Mouse (Mus musculus) liver, embryonic 11.5 days (tissue): ENCODE results near the gene Defb29. TPM values are rescaled to one million over a fixed set of nuclear protein-coding genes. Genes with fewer than 3 reads are reported as not detected.

Experiments used
- ATAC-seq: fragments of 200-750 bp; cut with Nextera tagmentation; replicated peaks from 2 replicates; pipeline ENCODE4 v1.8.0; 2017; ENCODE audit warnings: moderate number of reproducible peaks, mild to moderate bottlenecking, moderate TSS enrichment, moderate library complexity; ENCODE audit not compliant: low FRiP score
- DNase-seq: peaks from one replicate; pipeline ENCODE4 v3.0.0-alpha.2; 2017; ENCODE audit warnings: low spot score
- H3K27ac ChIP-seq: fragments of 300-500 bp; sonication (generic); 2 replicates; pipeline ENCODE4 v1.5.1; 2014; ENCODE audit warnings: mild to moderate bottlenecking, low read depth, low read length, control low read depth
- H3K27me3 ChIP-seq: fragments of 300-500 bp; sonication (generic); replicated peaks from 2 replicates; pipeline ENCODE4 v1.6.1; 2014; ENCODE audit warnings: low read length, mixed read lengths; ENCODE audit not compliant: control insufficient read depth, insufficient read depth
- H3K36me3 ChIP-seq: fragments of 300-500 bp; sonication (generic); 2 replicates; pipeline ENCODE4 v1.6.1; 2014; ENCODE audit warnings: mild to moderate bottlenecking, low read length, moderate library complexity, mixed read lengths; ENCODE audit not compliant: control insufficient read depth, insufficient read depth
- H3K4me1 ChIP-seq: fragments of 300-500 bp; sonication (generic); replicated peaks from 2 replicates; pipeline ENCODE4 v1.6.1; 2014; ENCODE audit warnings: low read length, mixed read lengths; ENCODE audit not compliant: control insufficient read depth, insufficient read depth
- H3K4me2 ChIP-seq: fragments of 300-500 bp; sonication (generic); 2 replicates; pipeline ENCODE4 v1.6.1; 2014; ENCODE audit warnings: mild to moderate bottlenecking, control low read depth, moderate library complexity
- H3K4me3 ChIP-seq: fragments of 300-500 bp; sonication (generic); 2 replicates; pipeline ENCODE4 v1.5.1; 2014; ENCODE audit warnings: low read depth, low read length, control low read depth
- H3K9ac ChIP-seq: fragments of 300-500 bp; sonication (generic); 2 replicates; pipeline ENCODE4 v1.6.1; 2014; ENCODE audit warnings: low read depth, low read length, control low read depth
- H3K9me3 ChIP-seq: fragments of 300-500 bp; sonication (generic); 2 replicates; pipeline ENCODE4 v1.6.1; 2016; ENCODE audit warnings: low read length, inconsistent platforms, mixed read lengths; ENCODE audit not compliant: control insufficient read depth
- WGBS: fragments of 180-500 bp; shearing (Covaris S2); extraction: QIAGEN DNeasy Blood & Tissue Kit; methylation state at CpG from one replicate; pipeline ENCODE4 v1.1.7; 2014; 5-methylcytosine and 5-hydroxymethylcytosine counted together
- polyA plus RNA-seq: library from polyadenylated mRNA; unstranded; fragments of >200 nt; fragmentation: Nextera tagmentation; extraction: Ambion mirVana; gene quantifications from 2 replicates; pipeline ENCODE4 v1.2.1, GENCODE M21; 2014

Gene Defb29
- polyA plus RNA-seq, 1 experiment from 2014 or later: not detected

DNA sequence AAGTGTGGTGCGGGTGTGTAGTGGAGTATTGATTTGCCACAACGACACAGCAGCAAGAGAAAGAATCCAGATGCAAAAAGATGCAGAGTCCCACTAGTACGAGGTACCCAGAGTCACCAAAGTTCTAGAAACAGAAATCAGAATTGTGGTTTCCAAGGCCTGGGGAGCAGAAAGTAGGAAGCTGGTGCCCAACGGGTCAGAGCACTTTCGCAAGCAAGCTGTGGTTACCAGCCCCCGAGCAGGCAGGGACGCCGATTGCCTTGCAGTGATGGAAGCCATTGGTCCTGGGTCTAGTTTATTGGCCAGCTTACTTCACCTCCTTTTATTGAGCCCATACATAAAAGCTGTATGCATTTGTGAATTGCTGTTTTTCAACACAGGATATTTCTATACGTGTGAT, 2.1 kb upstream of the Defb29 start:
- H3K9ac ChIP-seq: no peak overlapping the region
- ATAC-seq: no peak
- 68% methylated on average over 9 of the region's 9 CpGs for WGBS

DNA sequence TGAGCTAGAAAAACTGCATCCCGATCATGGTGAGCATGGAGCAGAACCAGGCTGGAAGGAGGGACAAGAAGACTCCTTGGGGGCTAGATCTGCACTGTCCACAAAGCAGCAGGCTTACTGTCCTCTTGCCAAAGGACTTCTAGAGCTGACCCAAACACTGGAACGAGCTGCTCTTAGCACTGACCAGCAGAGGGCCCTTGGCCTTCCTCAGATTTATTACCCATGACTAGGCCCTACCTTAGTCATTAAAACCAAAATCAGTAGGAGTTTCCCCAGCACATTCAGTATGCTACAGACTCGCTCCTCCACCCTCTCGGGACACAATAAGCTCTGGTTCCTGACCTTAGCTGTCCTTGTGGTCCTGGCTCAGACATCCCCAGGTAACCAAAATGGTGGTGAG, 21.9 kb downstream of the Defb29 start, which contains the start of gene Defb28:
Defb28 (plus strand) TSS at position 275 of the 400 bp plus-strand sequence.
- no peak within 1 kb of the TSS for H3K4me2 ChIP-seq
- H3K9me3 ChIP-seq: no peaks in the 10 kb centered on the region
- no peaks in the 10 kb centered on the region for H3K36me3 ChIP-seq
- no peaks in the 10 kb centered on the region for H3K27me3 ChIP-seq
- DNase-seq (no peak), ATAC-seq (no peak)
- H3K9ac ChIP-seq: no peak within 1 kb of the TSS
- no peaks in the 10 kb centered on the region for H3K4me1 ChIP-seq
- 65% methylated on average over 4 of the region's 4 CpGs for WGBS
- no peak within 1 kb of the TSS for H3K27ac ChIP-seq
- no peak within 1 kb of the TSS for H3K4me3 ChIP-seq

More for the DNA sequence above, 2.1 kb upstream of the Defb29 start:
- Histone ChIP-seq H3K27ac (no peak overlapping the region), H3K27me3 (no peaks in the 10 kb centered on the region), H3K4me2 (no peak overlapping the region), H3K4me1 (no peaks in the 10 kb centered on the region), H3K36me3 (no peaks in the 10 kb centered on the region), H3K4me3 (no peak overlapping the region), H3K9me3 (no peaks in the 10 kb centered on the region)
- no peak for DNase-seq

DNA sequence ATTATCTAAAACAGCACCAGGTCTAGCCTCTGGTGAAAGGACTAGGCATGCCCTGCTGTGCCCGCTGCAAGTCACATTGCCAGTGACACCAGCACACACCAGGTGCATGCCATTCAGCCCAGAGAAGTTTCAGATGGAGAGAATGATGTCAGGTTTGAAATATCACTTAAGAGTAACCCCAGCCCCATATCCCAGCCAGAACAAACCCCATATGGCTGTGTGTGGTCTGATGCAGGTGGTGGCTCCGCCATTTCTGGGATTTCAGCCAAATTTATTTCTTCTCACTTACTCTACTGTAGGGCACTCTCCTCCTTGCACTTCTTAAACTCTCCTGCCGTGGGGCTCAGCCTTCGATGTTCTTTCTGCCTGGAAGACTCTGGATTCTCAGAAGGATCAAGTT, 23.8 kb downstream of the Defb29 start:
- Histone ChIP-seq H3K9ac (no peak overlapping the region), H3K27ac (no peak overlapping the region), H3K4me1 (no peaks in the 10 kb centered on the region), H3K36me3 (no peaks in the 10 kb centered on the region), H3K4me2 (no peak overlapping the region), H3K9me3 (no peaks in the 10 kb centered on the region), H3K27me3 (no peaks in the 10 kb centered on the region), H3K4me3 (no peak overlapping the region)
- WGBS: 74% methylated on average over 4 of the region's 4 CpGs
- ATAC-seq (no peak), DNase-seq (no peak)

DNA sequence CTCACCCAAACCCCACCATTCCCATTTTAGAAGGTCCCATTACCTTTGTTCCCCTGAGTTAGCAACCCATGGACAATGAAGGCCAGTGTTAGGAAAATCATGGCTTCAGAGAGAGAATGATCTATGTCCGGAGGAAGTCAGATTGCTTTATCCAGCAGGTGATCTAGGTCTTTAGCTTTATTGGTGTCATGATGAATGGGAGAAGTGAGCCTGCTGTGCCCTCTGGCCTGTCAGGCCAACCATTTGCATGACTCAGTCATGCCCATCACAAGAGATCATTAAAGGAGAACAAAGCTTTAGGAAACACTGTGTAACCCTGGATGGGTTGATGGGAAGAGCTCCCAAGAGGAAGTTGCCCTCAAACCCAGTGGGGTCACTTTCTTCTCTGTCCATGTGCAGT, 28.3 kb downstream of the Defb29 start, which contains the start of gene Defb26:
Defb26 (minus strand) TSS at position 101 of the 400 bp plus-strand sequence.
- no peak within 1 kb of the TSS for H3K9ac ChIP-seq
- DNase-seq (no peak), ATAC-seq (no peak)
- no peak within 1 kb of the TSS for H3K27ac ChIP-seq
- no peaks in the 10 kb centered on the region for H3K4me1 ChIP-seq
- H3K9me3 ChIP-seq: no peaks in the 10 kb centered on the region
- no peaks in the 10 kb centered on the region for H3K36me3 ChIP-seq
- H3K27me3 ChIP-seq: no peaks in the 10 kb centered on the region
- no peak within 1 kb of the TSS for H3K4me3 ChIP-seq
- H3K4me2 ChIP-seq: no peak within 1 kb of the TSS
- WGBS: 81% methylated on average over 1 of the region's 1 CpGs

DNA sequence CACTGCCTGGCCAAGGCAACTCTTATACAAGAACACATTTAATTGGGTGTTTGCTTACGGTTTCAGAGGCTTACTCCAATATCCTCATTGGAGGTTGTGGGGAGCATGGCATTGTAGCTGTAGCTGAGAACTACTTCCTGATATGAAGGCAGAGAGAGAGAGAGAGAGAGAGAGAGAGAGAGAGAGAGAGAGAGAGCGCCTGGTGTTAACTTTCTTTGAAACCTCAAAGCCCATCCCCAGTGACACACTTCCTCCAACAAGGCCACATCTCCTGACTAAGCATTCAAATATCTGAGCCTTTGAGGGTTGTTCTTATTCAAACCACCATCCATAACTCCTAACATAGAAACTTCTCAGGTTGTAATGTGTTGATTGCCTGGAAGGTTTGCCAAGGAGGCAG, 35.9 kb downstream of the Defb29 start:
- DNase-seq (no peak), ATAC-seq (no peak)
- H3K4me1 ChIP-seq: no peaks in the 10 kb centered on the region
- no peaks in the 10 kb centered on the region for H3K9me3 ChIP-seq
- H3K27me3 ChIP-seq: no peaks in the 10 kb centered on the region
- WGBS: 69% methylated on average over 2 of the region's 2 CpGs
- H3K4me3 ChIP-seq: no peak overlapping the region
- no peak overlapping the region for H3K4me2 ChIP-seq
- H3K27ac ChIP-seq: no peak overlapping the region
- no peak overlapping the region for H3K9ac ChIP-seq
- no peaks in the 10 kb centered on the region for H3K36me3 ChIP-seq

DNA sequence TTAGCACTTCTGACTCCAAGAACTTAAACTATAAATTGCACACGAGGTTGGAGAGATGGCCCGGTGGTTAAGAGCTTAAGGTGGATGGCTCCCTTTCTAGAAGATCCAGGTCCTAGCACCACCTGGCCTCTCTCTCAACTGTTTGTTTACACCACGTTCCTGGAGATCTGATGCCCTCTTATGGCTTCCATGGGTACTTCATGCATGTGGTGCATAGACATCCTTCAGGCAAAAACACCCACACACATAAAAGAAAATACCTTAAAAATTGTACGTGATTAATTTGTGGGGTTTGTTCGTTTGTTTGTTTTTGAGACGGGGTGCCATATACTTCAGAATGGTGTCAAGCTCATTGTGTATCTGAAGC, 39.1 kb downstream of the Defb29 start:
- no peaks in the 10 kb centered on the region for H3K9me3 ChIP-seq
- H3K36me3 ChIP-seq: no peaks in the 10 kb centered on the region
- ATAC-seq (no peak), DNase-seq (no peak)
- H3K4me3 ChIP-seq: no peak overlapping the region
- H3K9ac ChIP-seq: no peak overlapping the region
- H3K4me1 ChIP-seq: no peaks in the 10 kb centered on the region
- no peak overlapping the region for H3K4me2 ChIP-seq
- no peaks in the 10 kb centered on the region for H3K27me3 ChIP-seq
- H3K27ac ChIP-seq: no peak overlapping the region
- WGBS: 69% methylated on average over 6 of the region's 6 CpGs

DNA sequence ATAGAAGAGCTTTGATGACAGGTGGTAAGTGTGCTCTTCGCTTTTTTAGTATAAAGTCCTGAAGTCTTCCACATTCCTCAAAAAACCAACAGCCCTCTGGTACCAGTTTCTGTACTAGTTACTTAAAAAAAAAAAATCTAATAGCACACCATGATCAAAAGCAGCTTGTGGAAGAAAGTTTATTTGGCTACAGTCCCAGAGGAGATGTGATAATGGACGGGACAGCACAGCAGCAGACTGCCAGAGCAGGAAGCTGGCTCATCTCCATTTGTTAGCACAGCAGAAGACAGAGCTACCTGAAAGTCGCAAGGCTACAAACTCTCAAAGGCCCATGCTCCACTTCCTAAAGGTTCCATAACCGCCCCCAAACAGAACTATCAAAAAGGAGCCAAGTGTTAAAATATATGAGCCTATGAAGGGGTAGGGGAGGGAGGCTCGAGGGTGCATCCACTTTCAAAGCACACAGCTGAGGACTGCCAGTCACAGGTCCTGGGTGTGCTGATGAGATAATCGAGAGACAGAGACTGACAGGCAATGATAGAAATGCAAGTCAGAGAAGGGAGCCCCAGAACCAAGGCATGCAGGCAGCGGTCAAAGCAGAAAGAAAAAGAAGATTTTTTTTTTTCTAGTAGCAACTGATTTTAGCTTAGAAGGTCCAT, 39.6 kb downstream of the Defb29 start:
- no peak for DNase-seq
- Histone ChIP-seq H3K36me3 (no peaks in the 10 kb centered on the region), H3K27me3 (no peaks in the 10 kb centered on the region), H3K27ac (no peak overlapping the region), H3K4me2 (no peak overlapping the region), H3K9me3 (no peaks in the 10 kb centered on the region), H3K4me3 (no peak overlapping the region), H3K9ac (no peak overlapping the region), H3K4me1 (no peaks in the 10 kb centered on the region)
- WGBS: 67% methylated on average over 7 of the region's 7 CpGs
- no peak for ATAC-seq

DNA sequence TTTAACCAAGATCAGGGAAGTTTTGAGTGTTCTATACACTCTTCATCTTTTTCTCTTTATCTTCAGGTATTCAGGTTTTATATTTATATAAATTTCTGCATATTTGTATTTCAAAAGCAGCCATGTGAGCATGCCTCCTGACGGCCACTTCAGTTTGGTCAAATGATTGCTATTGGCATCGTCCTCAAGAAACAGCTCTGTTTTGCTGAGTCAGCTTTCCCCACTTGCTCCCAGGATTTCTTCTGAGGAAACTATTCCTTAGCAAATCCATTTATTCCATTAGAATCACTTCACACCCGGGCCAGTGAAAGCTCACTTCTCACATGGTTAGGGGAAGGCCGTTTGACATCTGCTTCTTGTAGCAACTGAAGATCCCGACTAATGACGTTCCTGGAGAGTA, 41.9 kb downstream of the Defb29 start:
- ATAC-seq: no peak
- Histone ChIP-seq H3K4me1 (no peaks in the 10 kb centered on the region), H3K27me3 (no peaks in the 10 kb centered on the region), H3K9me3 (no peaks in the 10 kb centered on the region), H3K4me2 (no peak overlapping the region), H3K4me3 (no peak overlapping the region), H3K27ac (no peak overlapping the region), H3K36me3 (no peaks in the 10 kb centered on the region), H3K9ac (no peak overlapping the region)
- 69% methylated on average over 6 of the region's 6 CpGs for WGBS
- no peak for DNase-seq

DNA sequence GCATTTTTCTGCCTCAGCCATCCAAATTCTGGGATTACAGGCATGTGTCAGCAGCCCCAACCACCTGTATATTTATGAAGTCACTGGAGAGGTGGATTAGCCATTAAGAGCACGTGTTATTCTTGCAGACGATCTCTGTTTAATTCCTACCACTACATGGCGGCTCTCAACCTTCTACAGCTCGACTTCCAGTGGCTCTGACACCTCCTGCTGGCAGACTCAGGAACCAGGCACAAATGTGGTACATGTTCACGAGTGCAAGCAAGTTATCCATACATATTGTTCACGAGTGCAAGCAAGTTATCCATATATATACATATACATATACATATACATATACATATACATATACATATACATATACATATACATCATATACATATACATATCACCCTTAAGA, 46.7 kb downstream of the Defb29 start:
- no peaks in the 10 kb centered on the region for H3K4me1 ChIP-seq
- no peaks in the 10 kb centered on the region for H3K9me3 ChIP-seq
- no peak for ATAC-seq
- no peaks in the 10 kb centered on the region for H3K27me3 ChIP-seq
- no peak overlapping the region for H3K4me2 ChIP-seq
- H3K36me3 ChIP-seq: no peaks in the 10 kb centered on the region
- DNase-seq: no peak
- H3K4me3 ChIP-seq: no peak overlapping the region
- no peak overlapping the region for H3K27ac ChIP-seq
- H3K9ac ChIP-seq: no peak overlapping the region
- 79% methylated on average over 6 of the region's 6 CpGs for WGBS
